In genomic region chr6:131292276-131292990, GRCm38 (mm10) we compare ENCODE assay signal across 8 mouse cellular contexts. TPM values are rescaled to one million over a fixed set of nuclear protein-coding genes. Genes with fewer than 3 reads are reported as not detected.
DNase-seq lines count a peak whose midpoint lies in the region; ATAC-seq and TF ChIP-seq lines count a peak whose summit lies in the region.

No protein-coding gene starts in this region.

- peaks cover 3% of the 10 kb centered on the region; the same call in 1 of the 2 replicates for H3K4me1 ChIP-seq in thymus, adult 2 months (replicated peaks; ENCODE audit: control insufficient read depth, insufficient read depth, low read length)
- no peaks in the 10 kb centered on the region for H3K4me1 ChIP-seq in forebrain, embryonic 14.5 days (ENCODE audit: control insufficient read depth, insufficient read depth, low read length)
- H3K4me1 ChIP-seq in limb, embryonic 10.5 days = peaks cover 6% of the 10 kb centered on the region

- H3K4me3 ChIP-seq in thymus, adult 2 months (ENCODE audit: control insufficient read depth, insufficient read depth, low read length) = peak overlapping the region; percentile 90
- peak overlapping the region; percentile 57 for H3K4me3 ChIP-seq in forebrain, embryonic 14.5 days (ENCODE audit: low read depth, low read length)
- peak overlapping the region; percentile 74 for H3K4me3 ChIP-seq in limb, embryonic 10.5 days

- peaks cover 8% of the 10 kb centered on the region; the same call in 1 of the 2 replicates for H3K36me3 ChIP-seq in thymus, adult 2 months (ENCODE audit: control insufficient read depth, insufficient read depth, low read length)
- H3K36me3 ChIP-seq in forebrain, embryonic 14.5 days (ENCODE audit: control insufficient read depth, insufficient read depth, low read length) = peaks cover 8% of the 10 kb centered on the region
- peaks cover 14% of the 10 kb centered on the region for H3K36me3 ChIP-seq in limb, embryonic 10.5 days

- H3K9me3 ChIP-seq in forebrain, embryonic 14.5 days (replicated peaks; ENCODE audit: control insufficient read depth, low read length) = no peaks in the 10 kb centered on the region
- no peaks in the 10 kb centered on the region for H3K9me3 ChIP-seq in limb, embryonic 10.5 days (replicated peaks)

- H3K9ac ChIP-seq in forebrain, embryonic 14.5 days (ENCODE audit: low read length) = peak overlapping the region; percentile 68

- 21% methylated on average over 10 of the region's 10 CpGs for WGBS in thymus, adult 2 months
- 24% methylated on average over 10 of the region's 10 CpGs for WGBS in forebrain, embryonic 14.5 days
- WGBS in limb, embryonic 10.5 days = 27% methylated on average over 10 of the region's 10 CpGs

- ATAC-seq in forebrain, embryonic 14.5 days = peak; percentile 60
- no peak for ATAC-seq in monocyte, adult 5-6 weeks (replicated peaks; ENCODE audit: insufficient number of reproducible peaks, low FRiP score, low TSS enrichment, poor library complexity, severe bottlenecking)

- no peaks in the 10 kb centered on the region for H3K27me3 ChIP-seq in thymus, adult 2 months (ENCODE audit: control insufficient read depth, insufficient read depth, low read length)
- H3K27me3 ChIP-seq in forebrain, embryonic 14.5 days (replicated peaks; ENCODE audit: control insufficient read depth, insufficient read depth, low read length) = no peaks in the 10 kb centered on the region
- H3K27me3 ChIP-seq in limb, embryonic 10.5 days (ENCODE audit: low read depth, poor library complexity, severe bottlenecking) = no peaks in the 10 kb centered on the region

- H3K27ac ChIP-seq in thymus, adult 2 months (ENCODE audit: control insufficient read depth, insufficient read depth, low read length) = no peak overlapping the region
- H3K27ac ChIP-seq in forebrain, embryonic 14.5 days (ENCODE audit: low read depth, low read length) = no peak overlapping the region; the same call in 1 of the 2 replicates
- peak overlapping the region; percentile 94 for H3K27ac ChIP-seq in limb, embryonic 10.5 days

- peak overlapping the region; percentile 61 for H3K4me2 ChIP-seq in forebrain, embryonic 14.5 days (ENCODE audit: low read length)

- no peak for TF ChIP-seq POLR2A in thymus, adult 2 months (IDR thresholded peaks at IDR 0.05; ENCODE audit: control insufficient read depth, extremely low read depth, insufficient read depth, low read length, poor library complexity)

- peak; percentile 24 for DNase-seq in adrenal gland, postnatal 25 days
- DNase-seq in adrenal gland, postnatal 4 days (ENCODE audit: low spot score in 2 of 2) = no peak
- no peak for DNase-seq in thymus, adult 2 months
- no peak for DNase-seq in thymus, postnatal 10 days (ENCODE audit: low spot score in 2 of 2)
- DNase-seq in forebrain, embryonic 14.5 days (ENCODE audit: low spot score) = peak; percentile 38
- DNase-seq in limb, embryonic 10.5 days (ENCODE audit: low spot score) = no peak
- DNase-seq in neural tube, embryonic 10.5 days (ENCODE audit: extremely low spot score, low spot score) = peak; percentile 13

- TF ChIP-seq CTCF in thymus, adult 2 months (IDR thresholded peaks at IDR 0.05; ENCODE audit: borderline replicate concordance, control insufficient read depth, extremely low read depth, insufficient read depth, low read length, poor library complexity) = no peak

RNA-seq across cellular contexts. Expression of gene Magohb, which starts 0.6 kb away (rescaled TPM):
- 11.0 and 12.3 TPM in 2 replicates for total RNA-seq in adrenal gland, postnatal 25 days (2021)
- 10 to 100 TPM; 20.9 to 22.9 TPM for total RNA-seq in adrenal gland, postnatal 4 days (2021)
- 1.6 and 2.1 TPM in 2 replicates for polyA plus RNA-seq in thymus, adult 2 months (2012; rRNA removed)
- 50.3 and 60.6 TPM in 2 replicates for polyA plus RNA-seq in forebrain, embryonic 14.5 days (2014; fragmentation: Nextera tagmentation; extraction: Ambion mirVana)
- 55.9 and 66.0 TPM in 2 replicates for polyA plus RNA-seq in limb, embryonic 10.5 days (2016; fragmentation: Nextera tagmentation; extraction: Ambion mirVana)
- total RNA-seq in monocyte, adult 5-6 weeks (2017) = 27.5 to 52.2 TPM (median 35.6 TPM) in 3 replicates

RNA-seq across cellular contexts. Expression of gene Klra2, which starts 45.3 kb away (rescaled TPM):
- 1.4 and 1.6 TPM in 2 replicates for total RNA-seq in adrenal gland, postnatal 25 days (2021)
- under 1 TPM; 0.73 to 0.84 TPM for total RNA-seq in adrenal gland, postnatal 4 days (2021)
- polyA plus RNA-seq in thymus, adult 2 months (2012; rRNA removed) = 0.06 and 0.13 TPM in 2 replicates
- not detected in 2 replicates for polyA plus RNA-seq in forebrain, embryonic 14.5 days (2014; fragmentation: Nextera tagmentation; extraction: Ambion mirVana)
- not detected in 2 replicates for polyA plus RNA-seq in limb, embryonic 10.5 days (2016; fragmentation: Nextera tagmentation; extraction: Ambion mirVana)
- total RNA-seq in monocyte, adult 5-6 weeks (2017) = 201 to 263 TPM (median 257 TPM) in 3 replicates

Comparison
In these comparisons a context has a peak if more than half of its experiments do, and no peak if none do; other contexts are left out.
1. DNase-seq: peak in adrenal gland, postnatal 25 days (single experiment), forebrain, embryonic 14.5 days (single experiment) and neural tube, embryonic 10.5 days (single experiment); none in adrenal gland, postnatal 4 days (0 of 2), thymus, adult 2 months (single experiment), thymus, postnatal 10 days (0 of 2) and limb, embryonic 10.5 days (single experiment).
2. RNA of gene Klra2, which starts 45.3 kb away (total RNA-seq): 201 to 263 TPM in monocyte, adult 5-6 weeks; 1.4 to 1.6 TPM in adrenal gland, postnatal 25 days and 0.73 to 0.84 TPM in adrenal gland, postnatal 4 days; every median in the first group is over 10 times any median in the second.
3. Peak in every context shown above with its lines, with median percentiles within 50 percentile points of each other: H3K4me3 ChIP-seq.